Mouse (Mus musculus): Measurements from ENCODE around the gene Sez6l2. TPM values are rescaled to one million over a fixed set of nuclear protein-coding genes. Genes with fewer than 3 reads are reported as not detected.

The Sez6l2 gene
- polyA plus RNA-seq, 1 experiment, result 2.6 TPM

- peak overlapping the region; percentile 95 for H3K4me3 ChIP-seq (ENCODE audit: insufficient read depth, low read length)
- H3K4me1 ChIP-seq (ENCODE audit: control insufficient read depth, insufficient read depth, low read length), result peaks cover 57% of the 10 kb centered on the region
- no peak for TF ChIP-seq CTCF (IDR thresholded peaks at IDR 0.05; ENCODE audit: low read depth, low read length)
- no peak for TF ChIP-seq POLR2A (IDR thresholded peaks at IDR 0.05; ENCODE audit: borderline replicate concordance, low read depth, low read length)
- H3K27ac ChIP-seq (ENCODE audit: insufficient read depth, low read depth, low read length), result no peak overlapping the region
Observed at GRCm38 (mm10) chr7:127013385-127013784, 63.0 kb downstream of the Sez6l2 start.

- peak within 1 kb of the TSS; percentile 95 for H3K4me3 ChIP-seq (ENCODE audit: insufficient read depth, low read length)
- peak within 1 kb of the TSS; percentile 83 for H3K27ac ChIP-seq (ENCODE audit: insufficient read depth, low read depth, low read length)
- no peak for TF ChIP-seq CTCF (IDR thresholded peaks at IDR 0.05; ENCODE audit: low read depth, low read length)
- TF ChIP-seq POLR2A (IDR thresholded peaks at IDR 0.05; ENCODE audit: borderline replicate concordance, low read depth, low read length), result no peak
- peaks cover 49% of the 10 kb centered on the region for H3K4me1 ChIP-seq (ENCODE audit: control insufficient read depth, insufficient read depth, low read length)
Observed at GRCm38 (mm10) chr7:127014320-127014719, 64.0 kb downstream of the Sez6l2 start, which contains the start of gene Mvp. TSS of gene Mvp (minus strand) at chr7:127014621.

DNA sequence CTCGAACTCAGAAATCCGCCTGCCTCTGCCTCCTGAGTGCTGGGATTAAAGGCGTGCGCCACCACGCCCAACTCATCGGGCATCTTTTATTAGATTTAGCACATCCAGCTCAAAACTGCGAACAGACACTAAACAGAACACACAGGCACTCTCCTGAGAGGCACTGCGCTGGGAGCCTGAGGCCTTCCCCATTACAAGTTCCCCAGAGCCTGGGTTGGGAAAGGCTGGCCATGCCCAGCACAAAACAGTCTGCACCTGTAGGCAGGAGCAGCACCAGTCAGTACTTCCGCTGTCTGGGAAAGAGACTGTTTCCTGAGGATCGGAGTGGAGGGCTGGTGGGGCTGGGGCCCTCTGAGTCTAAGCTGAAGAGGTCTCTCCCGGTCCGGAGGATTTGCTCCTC, 64.6 kb downstream of the Sez6l2 start:
- no peak overlapping the region for H3K4me3 ChIP-seq (ENCODE audit: insufficient read depth, low read length)
- TF ChIP-seq POLR2A (IDR thresholded peaks at IDR 0.05; ENCODE audit: borderline replicate concordance, low read depth, low read length) (no peak), CTCF (IDR thresholded peaks at IDR 0.05; ENCODE audit: low read depth, low read length) (no peak)
- H3K4me1 ChIP-seq (ENCODE audit: control insufficient read depth, insufficient read depth, low read length), result peaks cover 43% of the 10 kb centered on the region
- H3K27ac ChIP-seq (ENCODE audit: insufficient read depth, low read depth, low read length), result no peak overlapping the region

GRCm38 (mm10) chr7:127016081-127016480, 65.7 kb downstream of the Sez6l2 start:
- Histone ChIP-seq H3K4me3 (ENCODE audit: insufficient read depth, low read length) (peak overlapping the region; percentile 74), H3K27ac (ENCODE audit: insufficient read depth, low read depth, low read length) (peak overlapping the region; percentile 84), H3K4me1 (ENCODE audit: control insufficient read depth, insufficient read depth, low read length) (peaks cover 33% of the 10 kb centered on the region)
- no peak for TF ChIP-seq POLR2A (IDR thresholded peaks at IDR 0.05; ENCODE audit: borderline replicate concordance, low read depth, low read length)
- TF ChIP-seq CTCF (IDR thresholded peaks at IDR 0.05; ENCODE audit: low read depth, low read length), result no peak

DNA sequence TGATC, 65.9 kb downstream of the Sez6l2 start, which contains the start of gene Pagr1b:
Gene Pagr1b, minus strand, starts transcription at position 4 of the 5 bp plus-strand sequence.
- Histone ChIP-seq H3K27ac (ENCODE audit: insufficient read depth, low read depth, low read length) (peak within 1 kb of the TSS; percentile 84), H3K4me1 (ENCODE audit: control insufficient read depth, insufficient read depth, low read length) (peaks cover 31% of the 10 kb centered on the region), H3K4me3 (ENCODE audit: insufficient read depth, low read length) (peak within 1 kb of the TSS; percentile 74)
- no peak for TF ChIP-seq CTCF (IDR thresholded peaks at IDR 0.05; ENCODE audit: low read depth, low read length)
- TF ChIP-seq POLR2A (IDR thresholded peaks at IDR 0.05; ENCODE audit: borderline replicate concordance, low read depth, low read length), result no peak

DNA sequence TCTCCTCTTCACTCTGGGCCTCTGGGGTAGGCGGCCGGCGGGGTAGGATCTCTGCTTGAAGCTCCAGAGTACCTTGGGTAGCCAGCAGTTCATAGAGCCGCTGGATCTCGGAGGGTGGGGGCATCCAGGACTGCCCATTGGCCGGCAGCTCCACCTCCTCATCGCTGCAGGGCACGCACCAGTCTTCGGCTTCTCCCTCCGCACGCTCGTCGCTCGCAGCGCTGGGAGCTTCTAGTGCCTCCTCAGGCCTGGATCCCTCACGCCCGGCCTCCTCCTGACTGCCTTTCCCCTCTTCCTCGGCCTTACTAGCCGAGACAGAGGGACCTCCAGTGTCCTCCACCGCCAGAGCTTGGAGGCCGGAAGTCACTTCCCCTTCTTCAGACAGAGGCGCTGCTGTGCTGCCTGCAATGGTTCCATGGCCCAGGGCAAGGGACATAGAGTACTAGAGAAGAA, 66.1 kb downstream of the Sez6l2 start:
- Histone ChIP-seq H3K27ac (ENCODE audit: insufficient read depth, low read depth, low read length) (peak overlapping the region; percentile 84), H3K4me3 (ENCODE audit: insufficient read depth, low read length) (peak overlapping the region; percentile 74), H3K4me1 (ENCODE audit: control insufficient read depth, insufficient read depth, low read length) (peaks cover 29% of the 10 kb centered on the region)
- TF ChIP-seq CTCF (IDR thresholded peaks at IDR 0.05; ENCODE audit: low read depth, low read length) (no peak), POLR2A (IDR thresholded peaks at IDR 0.05; ENCODE audit: borderline replicate concordance, low read depth, low read length) (no peak)

DNA sequence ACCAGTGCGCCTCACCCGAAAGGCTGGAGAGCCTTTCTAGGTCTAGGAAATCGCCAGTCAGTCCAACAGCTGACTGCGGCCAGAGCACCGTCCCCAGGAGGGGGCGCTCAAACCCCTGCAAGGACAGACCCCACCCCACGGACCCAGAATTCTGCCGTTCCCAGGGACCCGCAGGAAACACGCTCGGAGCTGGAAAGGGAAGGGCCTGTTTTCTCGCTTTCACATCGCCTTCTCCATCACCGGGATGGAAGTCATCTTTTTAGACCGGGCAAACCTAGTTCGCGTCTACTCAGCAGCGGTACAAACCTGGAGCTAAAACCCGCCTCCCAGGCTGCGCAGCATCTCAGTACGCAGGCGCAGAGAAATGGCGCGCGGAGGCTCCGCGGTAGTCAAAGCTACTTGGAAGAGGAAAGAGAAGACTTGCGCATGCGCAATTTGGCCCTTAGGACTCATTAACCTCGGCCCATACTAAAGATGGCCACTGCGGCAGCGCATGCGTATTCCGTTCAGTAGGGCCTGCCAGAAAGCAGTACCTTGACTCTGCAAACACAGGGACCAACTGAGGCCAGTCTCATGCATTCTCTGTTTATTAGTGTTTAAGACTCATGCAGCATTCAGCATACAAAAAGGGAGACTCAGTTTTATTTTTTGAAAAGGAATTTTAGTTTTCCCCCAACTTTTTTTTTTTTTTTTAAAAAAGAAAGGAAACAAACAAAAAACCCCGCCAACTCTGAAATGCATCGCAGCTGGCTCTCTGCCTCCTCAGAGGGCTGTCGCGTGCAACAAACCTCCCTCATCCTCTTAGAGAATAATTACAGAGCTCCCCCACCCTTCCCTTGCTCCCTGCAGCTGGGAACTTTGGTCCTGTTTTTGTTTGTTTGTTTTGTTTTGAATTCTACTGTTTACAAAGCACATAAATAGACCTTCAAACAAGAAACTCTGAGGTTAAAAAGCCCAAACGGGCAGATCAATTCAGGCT, 66.9 kb downstream of the Sez6l2 start, which contains the start of gene Pagr1a:
Gene Pagr1a, minus strand, starts transcription at position 382 of the 979 bp plus-strand sequence.
- TF ChIP-seq CTCF (IDR thresholded peaks at IDR 0.05; ENCODE audit: low read depth, low read length) (peak; percentile 99), POLR2A (IDR thresholded peaks at IDR 0.05; ENCODE audit: borderline replicate concordance, low read depth, low read length) (no peak)
- Histone ChIP-seq H3K4me3 (ENCODE audit: insufficient read depth, low read length) (peak within 1 kb of the TSS; percentile 74), H3K27ac (ENCODE audit: insufficient read depth, low read depth, low read length) (peak within 1 kb of the TSS; percentile 84), H3K4me1 (ENCODE audit: control insufficient read depth, insufficient read depth, low read length) (peaks cover 27% of the 10 kb centered on the region)

- TF ChIP-seq CTCF (IDR thresholded peaks at IDR 0.05; ENCODE audit: low read depth, low read length) (no peak), POLR2A (IDR thresholded peaks at IDR 0.05; ENCODE audit: borderline replicate concordance, low read depth, low read length) (no peak)
- Histone ChIP-seq H3K4me3 (ENCODE audit: insufficient read depth, low read length) (no peak overlapping the region), H3K27ac (ENCODE audit: insufficient read depth, low read depth, low read length) (no peak overlapping the region), H3K4me1 (ENCODE audit: control insufficient read depth, insufficient read depth, low read length) (peaks cover 27% of the 10 kb centered on the region)
Observed at GRCm38 (mm10) chr7:127017950-127018345, 67.6 kb downstream of the Sez6l2 start.

- Histone ChIP-seq H3K27ac (ENCODE audit: insufficient read depth, low read depth, low read length) (no peak overlapping the region), H3K4me1 (ENCODE audit: control insufficient read depth, insufficient read depth, low read length) (peaks cover 28% of the 10 kb centered on the region), H3K4me3 (ENCODE audit: insufficient read depth, low read length) (no peak overlapping the region)
- no peak for TF ChIP-seq POLR2A (IDR thresholded peaks at IDR 0.05; ENCODE audit: borderline replicate concordance, low read depth, low read length)
- TF ChIP-seq CTCF (IDR thresholded peaks at IDR 0.05; ENCODE audit: low read depth, low read length), result no peak
Observed at GRCm38 (mm10) chr7:127018416-127019305, 68.3 kb downstream of the Sez6l2 start.
